Mouse (Mus musculus) ovary, postnatal 14 days (tissue): ENCODE data around the gene Rpap1.
A peak's percentile ranks its signal among the peaks of the same experiment; 100 is the strongest.

ENCODE experiments used
- DNase-seq: peaks from one replicate; pipeline ENCODE4 v3.0.0; 2022; ENCODE audit warnings: low spot score

Gene Rpap1

GRCm38 (mm10) chr2:119799181-119799960 lies 12.0 kb upstream of the Rpap1 start:
- no peak for DNase-seq

GRCm38 (mm10) chr2:119798246-119798927 lies 11.1 kb upstream of the Rpap1 start:
- DNase-seq: peak; percentile 68

GRCm38 (mm10) chr2:119797279-119797783 lies 10.0 kb upstream of the Rpap1 start, which contains the start of gene Tyro3:
Gene Tyro3, plus strand, starts transcription at chr2:119797733.
- DNase-seq: no peak

- DNase-seq: no peak
Measured at GRCm38 (mm10) chr2:119789996-119790395, 2.7 kb upstream of the Rpap1 start.

- DNase-seq: no peak
Measured at GRCm38 (mm10) chr2:119767246-119767645, 20.1 kb downstream of the Rpap1 start.

- DNase-seq: no peak
Measured at GRCm38 (mm10) chr2:119763924-119764323, 23.4 kb downstream of the Rpap1 start.

- DNase-seq: no peak
Measured at GRCm38 (mm10) chr2:119762276-119762675, 25.1 kb downstream of the Rpap1 start.

- DNase-seq: no peak
Measured at GRCm38 (mm10) chr2:119760251-119760650, 27.1 kb downstream of the Rpap1 start, which contains the start of gene Ltk. Gene Ltk, minus strand, starts transcription at chr2:119760431.

- no peak for DNase-seq
Measured at GRCm38 (mm10) chr2:119758844-119759835, 28.2 kb downstream of the Rpap1 start.

- DNase-seq: peak; percentile 13
Measured at GRCm38 (mm10) chr2:119758101-119758843, 29.1 kb downstream of the Rpap1 start.

GRCm38 (mm10) chr2:119757601-119758100 lies 29.7 kb downstream of the Rpap1 start:
- DNase-seq: no peak

- DNase-seq: no peak
Measured at GRCm38 (mm10) chr2:119749260-119749659, 38.1 kb downstream of the Rpap1 start.

GRCm38 (mm10) chr2:119747554-119747953 lies 39.8 kb downstream of the Rpap1 start:
- no peak for DNase-seq

GRCm38 (mm10) chr2:119745281-119745680 lies 42.1 kb downstream of the Rpap1 start:
- DNase-seq: peak; percentile 13

- DNase-seq: peak; percentile 5
Measured at GRCm38 (mm10) chr2:119744163-119745111, 42.9 kb downstream of the Rpap1 start.

GRCm38 (mm10) chr2:119743808-119744162 lies 43.6 kb downstream of the Rpap1 start:
- DNase-seq: no peak

- DNase-seq: no peak
Measured at GRCm38 (mm10) chr2:119743176-119743807, 44.0 kb downstream of the Rpap1 start.

- peak; percentile 21 for DNase-seq
Measured at GRCm38 (mm10) chr2:119742461-119743175, 44.7 kb downstream of the Rpap1 start.
